Mouse (Mus musculus): ENCODE measurements around the gene Phactr3. TPM values are rescaled to one million over a fixed set of nuclear protein-coding genes. Genes with fewer than 3 reads are reported as not detected.

The Phactr3 gene
- polyA plus RNA-seq, 1 experiment from 2014 or later, result 6.6 TPM

DNA sequence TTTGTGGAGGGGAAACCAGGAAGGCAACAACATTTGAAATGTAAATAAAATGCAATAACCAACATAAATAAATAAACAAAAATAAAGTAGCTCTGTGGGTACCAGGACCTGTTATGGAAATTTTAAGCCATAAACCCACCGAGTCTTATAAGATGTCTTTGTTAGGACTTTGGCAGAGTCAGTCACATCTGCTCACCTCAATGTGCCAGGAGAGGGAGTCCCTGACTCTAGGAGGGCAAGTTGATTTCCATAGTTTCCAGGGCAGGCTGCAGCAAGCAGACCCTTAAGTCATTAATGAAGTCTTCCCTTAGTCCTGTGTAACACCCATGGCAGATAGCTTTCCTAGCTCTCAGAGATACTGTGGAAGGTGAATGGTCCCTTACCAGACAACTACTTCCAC lies 25.1 kb downstream of the Phactr3 start:
- no peak overlapping the region for H3K4me3 ChIP-seq (ENCODE audit: low read length)
- no peaks in the 10 kb centered on the region for H3K9me3 ChIP-seq (replicated peaks; ENCODE audit: control insufficient read depth, low read length)
- H3K27me3 ChIP-seq (ENCODE audit: control insufficient read depth, insufficient read depth, low read length), result peaks cover 39% of the 10 kb centered on the region
- H3K9ac ChIP-seq (ENCODE audit: low read length), result no peak overlapping the region
- no peaks in the 10 kb centered on the region for H3K36me3 ChIP-seq (ENCODE audit: control insufficient read depth, insufficient read depth)
- H3K4me2 ChIP-seq (ENCODE audit: low read depth, low read length), result no peak overlapping the region
- ATAC-seq (replicated peaks; ENCODE audit: extremely low read depth, insufficient read depth, low FRiP score), result no peak
- H3K4me1 ChIP-seq (ENCODE audit: control insufficient read depth, insufficient read depth, low read length), result peaks cover 4% of the 10 kb centered on the region; the same call in 1 of the 2 replicates
- WGBS, result 67% methylated on average over 1 of the region's 1 CpGs
- H3K27ac ChIP-seq (ENCODE audit: low read length), result no peak overlapping the region

- peaks cover 4% of the 10 kb centered on the region for H3K27me3 ChIP-seq (ENCODE audit: control insufficient read depth, insufficient read depth, low read length)
- H3K9ac ChIP-seq (ENCODE audit: low read length), result no peak overlapping the region
- H3K4me2 ChIP-seq (ENCODE audit: low read depth, low read length), result no peak overlapping the region
- H3K4me1 ChIP-seq (ENCODE audit: control insufficient read depth, insufficient read depth, low read length), result no peaks in the 10 kb centered on the region
- H3K36me3 ChIP-seq (ENCODE audit: control insufficient read depth, insufficient read depth), result no peaks in the 10 kb centered on the region
- ATAC-seq (replicated peaks; ENCODE audit: extremely low read depth, insufficient read depth, low FRiP score), result no peak
- H3K27ac ChIP-seq (ENCODE audit: low read length), result no peak overlapping the region
- 68% methylated on average over 1 of the region's 1 CpGs for WGBS
- no peaks in the 10 kb centered on the region for H3K9me3 ChIP-seq (replicated peaks; ENCODE audit: control insufficient read depth, low read length)
- H3K4me3 ChIP-seq (ENCODE audit: low read length), result no peak overlapping the region
These were observed 30.5 kb downstream of the Phactr3 start for GRCm38 (mm10) chr2:178149312-178149711.

DNA sequence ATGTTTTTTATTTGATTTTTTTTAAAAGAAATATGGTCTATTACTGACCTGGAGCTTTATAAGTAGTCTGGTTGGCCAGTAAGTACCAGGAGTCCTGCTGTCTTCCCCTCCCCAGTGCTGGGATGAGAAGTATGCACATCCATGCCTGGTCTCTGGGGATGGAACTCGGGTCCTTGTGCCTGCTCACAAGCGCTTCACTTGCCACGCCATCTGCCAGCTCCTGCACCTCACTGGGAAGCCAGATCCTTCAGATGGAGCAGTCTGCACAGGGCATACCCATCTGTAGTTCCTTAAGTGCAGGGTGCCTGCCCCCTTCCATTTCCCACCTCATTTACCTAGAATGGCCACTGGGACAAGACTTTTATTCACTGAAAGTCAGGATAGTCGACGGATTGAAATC lies 31.9 kb downstream of the Phactr3 start:
- ATAC-seq (replicated peaks; ENCODE audit: extremely low read depth, insufficient read depth, low FRiP score), result no peak
- H3K4me1 ChIP-seq (ENCODE audit: control insufficient read depth, insufficient read depth, low read length), result peaks cover 5% of the 10 kb centered on the region
- H3K36me3 ChIP-seq (ENCODE audit: control insufficient read depth, insufficient read depth), result no peaks in the 10 kb centered on the region
- H3K4me2 ChIP-seq (ENCODE audit: low read depth, low read length), result no peak overlapping the region
- no peaks in the 10 kb centered on the region for H3K9me3 ChIP-seq (replicated peaks; ENCODE audit: control insufficient read depth, low read length)
- 72% methylated on average over 5 of the region's 5 CpGs for WGBS
- H3K9ac ChIP-seq (ENCODE audit: low read length), result no peak overlapping the region
- H3K27me3 ChIP-seq (ENCODE audit: control insufficient read depth, insufficient read depth, low read length), result peaks cover 3% of the 10 kb centered on the region; the same call in 1 of the 2 replicates
- H3K4me3 ChIP-seq (ENCODE audit: low read length), result no peak overlapping the region
- no peak overlapping the region for H3K27ac ChIP-seq (ENCODE audit: low read length)

- Histone ChIP-seq H3K4me2 (ENCODE audit: low read depth, low read length) (no peak overlapping the region), H3K4me1 (ENCODE audit: control insufficient read depth, insufficient read depth, low read length) (peaks cover 12% of the 10 kb centered on the region), H3K27me3 (ENCODE audit: control insufficient read depth, insufficient read depth, low read length) (0 out of 2 replicates have a peak, but pooled peaks cover 2% of the 10 kb centered on the region), H3K9ac (ENCODE audit: low read length) (no peak overlapping the region), H3K36me3 (ENCODE audit: control insufficient read depth, insufficient read depth) (no peaks in the 10 kb centered on the region), H3K27ac (ENCODE audit: low read length) (no peak overlapping the region), H3K4me3 (ENCODE audit: low read length) (no peak overlapping the region), H3K9me3 (replicated peaks; ENCODE audit: control insufficient read depth, low read length) (no peaks in the 10 kb centered on the region)
- ATAC-seq (replicated peaks; ENCODE audit: extremely low read depth, insufficient read depth, low FRiP score), result no peak
- WGBS, result 87% methylated on average over 2 of the region's 2 CpGs
These were observed 34.8 kb downstream of the Phactr3 start for GRCm38 (mm10) chr2:178153601-178154000.

GRCm38 (mm10) chr2:178154129-178154528 lies 35.4 kb downstream of the Phactr3 start:
- Histone ChIP-seq H3K9ac (ENCODE audit: low read length) (no peak overlapping the region), H3K27me3 (ENCODE audit: control insufficient read depth, insufficient read depth, low read length) (0 out of 2 replicates have a peak, but pooled peaks cover 2% of the 10 kb centered on the region), H3K4me2 (ENCODE audit: low read depth, low read length) (no peak overlapping the region), H3K9me3 (replicated peaks; ENCODE audit: control insufficient read depth, low read length) (no peaks in the 10 kb centered on the region), H3K36me3 (ENCODE audit: control insufficient read depth, insufficient read depth) (no peaks in the 10 kb centered on the region), H3K4me1 (ENCODE audit: control insufficient read depth, insufficient read depth, low read length) (peaks cover 12% of the 10 kb centered on the region), H3K27ac (ENCODE audit: low read length) (no peak overlapping the region), H3K4me3 (ENCODE audit: low read length) (no peak overlapping the region)
- no peak for ATAC-seq (replicated peaks; ENCODE audit: extremely low read depth, insufficient read depth, low FRiP score)
- whole genome bisulfite sequencing, result 66% methylated on average over 5 of the region's 5 CpGs

- H3K4me3 ChIP-seq (ENCODE audit: low read length), result no peak overlapping the region
- H3K9ac ChIP-seq (ENCODE audit: low read length), result no peak overlapping the region
- ATAC-seq (replicated peaks; ENCODE audit: extremely low read depth, insufficient read depth, low FRiP score), result no peak
- 48% methylated on average over 4 of the region's 4 CpGs for WGBS
- no peaks in the 10 kb centered on the region for H3K36me3 ChIP-seq (ENCODE audit: control insufficient read depth, insufficient read depth)
- no peak overlapping the region for H3K27ac ChIP-seq (ENCODE audit: low read length)
- H3K4me2 ChIP-seq (ENCODE audit: low read depth, low read length), result no peak overlapping the region
- 0 out of 2 replicates have a peak, but pooled peaks cover 2% of the 10 kb centered on the region for H3K27me3 ChIP-seq (ENCODE audit: control insufficient read depth, insufficient read depth, low read length)
- H3K9me3 ChIP-seq (replicated peaks; ENCODE audit: control insufficient read depth, low read length), result no peaks in the 10 kb centered on the region
- H3K4me1 ChIP-seq (ENCODE audit: control insufficient read depth, insufficient read depth, low read length), result peaks cover 12% of the 10 kb centered on the region
These were observed 35.8 kb downstream of the Phactr3 start for GRCm38 (mm10) chr2:178154576-178154975.

- Histone ChIP-seq H3K4me1 (ENCODE audit: control insufficient read depth, insufficient read depth, low read length) (peaks cover 12% of the 10 kb centered on the region), H3K27ac (ENCODE audit: low read length) (no peak overlapping the region), H3K9ac (ENCODE audit: low read length) (no peak overlapping the region; the same call in 1 of the 2 replicates), H3K27me3 (ENCODE audit: control insufficient read depth, insufficient read depth, low read length) (0 out of 2 replicates have a peak, but pooled peaks cover 2% of the 10 kb centered on the region), H3K9me3 (replicated peaks; ENCODE audit: control insufficient read depth, low read length) (no peaks in the 10 kb centered on the region), H3K4me2 (ENCODE audit: low read depth, low read length) (no peak overlapping the region), H3K36me3 (ENCODE audit: control insufficient read depth, insufficient read depth) (no peaks in the 10 kb centered on the region), H3K4me3 (ENCODE audit: low read length) (no peak overlapping the region)
- 0 out of 2 replicates have a peak, but pooled peaks have one; percentile 14 for ATAC-seq (replicated peaks; ENCODE audit: extremely low read depth, insufficient read depth, low FRiP score)
- 63% methylated on average over 8 of the region's 8 CpGs for WGBS
These were observed 36.6 kb downstream of the Phactr3 start for GRCm38 (mm10) chr2:178155176-178155916.

DNA sequence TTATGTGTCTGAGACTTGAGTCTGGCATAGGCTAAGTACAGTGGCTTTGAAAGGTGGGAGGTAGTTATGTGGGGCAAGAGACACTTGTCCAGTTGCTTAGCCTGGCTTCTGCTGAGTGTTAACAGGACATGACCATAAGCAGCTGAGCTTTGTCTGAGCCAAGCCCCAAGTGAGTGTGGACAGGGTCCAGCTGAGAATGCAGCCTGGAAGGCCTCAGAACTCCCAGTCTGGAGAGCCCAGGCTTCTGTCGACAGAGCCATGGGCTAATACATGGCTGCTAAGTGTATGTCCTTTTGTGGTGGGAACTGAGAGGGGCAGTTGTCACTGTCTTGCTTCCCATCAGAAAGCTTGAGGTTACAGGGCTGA lies 37.1 kb downstream of the Phactr3 start:
- Histone ChIP-seq H3K9me3 (replicated peaks; ENCODE audit: control insufficient read depth, low read length) (no peaks in the 10 kb centered on the region), H3K4me1 (ENCODE audit: control insufficient read depth, insufficient read depth, low read length) (peaks cover 12% of the 10 kb centered on the region), H3K27me3 (ENCODE audit: control insufficient read depth, insufficient read depth, low read length) (0 out of 2 replicates have a peak, but pooled peaks cover 2% of the 10 kb centered on the region), H3K36me3 (ENCODE audit: control insufficient read depth, insufficient read depth) (no peaks in the 10 kb centered on the region), H3K9ac (ENCODE audit: low read length) (no peak overlapping the region), H3K4me2 (ENCODE audit: low read depth, low read length) (no peak overlapping the region), H3K4me3 (ENCODE audit: low read length) (no peak overlapping the region), H3K27ac (ENCODE audit: low read length) (no peak overlapping the region)
- 32% methylated on average over 1 of the region's 1 CpGs for WGBS
- peak; percentile 80 for ATAC-seq (replicated peaks; ENCODE audit: extremely low read depth, insufficient read depth, low FRiP score)

GRCm38 (mm10) chr2:178158936-178159335 lies 40.2 kb downstream of the Phactr3 start:
- Histone ChIP-seq H3K9me3 (replicated peaks; ENCODE audit: control insufficient read depth, low read length) (no peaks in the 10 kb centered on the region), H3K4me1 (ENCODE audit: control insufficient read depth, insufficient read depth, low read length) (peaks cover 12% of the 10 kb centered on the region), H3K4me2 (ENCODE audit: low read depth, low read length) (no peak overlapping the region), H3K36me3 (ENCODE audit: control insufficient read depth, insufficient read depth) (no peaks in the 10 kb centered on the region), H3K27me3 (ENCODE audit: control insufficient read depth, insufficient read depth, low read length) (0 out of 2 replicates have a peak, but pooled peaks cover 2% of the 10 kb centered on the region), H3K4me3 (ENCODE audit: low read length) (no peak overlapping the region), H3K9ac (ENCODE audit: low read length) (no peak overlapping the region), H3K27ac (ENCODE audit: low read length) (no peak overlapping the region)
- ATAC-seq (replicated peaks; ENCODE audit: extremely low read depth, insufficient read depth, low FRiP score), result no peak
- whole genome bisulfite sequencing, result 83% methylated on average over 12 of the region's 12 CpGs

Measured in heart, embryonic 16.5 days (tissue).